Mouse (Mus musculus) cerebellum, postnatal 25 days (tissue): Measurements from ENCODE around the gene Galp.
A peak's percentile ranks its signal among the peaks of the same experiment; 100 is the strongest.
"Not testable (repeated sequence)": the region's sequence is repeated elsewhere in the genome, so short reads cannot be mapped to it uniquely, and the experiment has no call there.

Experiments used
- DNase-seq, 2 experiments: peaks; one replicate each; pipeline ENCODE4 v3.0.0; 2021; ENCODE audit warnings: mixed read lengths in 2 of 2

Gene Galp

GRCm38 (mm10) chr7:6258232-6259220 is 61.6 kb downstream of the Galp start:
- DNase-seq, result no peak

- not testable (repeated sequence) for DNase-seq
Observed at GRCm38 (mm10) chr7:6260004-6260403, 63.1 kb downstream of the Galp start.

- DNase-seq, result no peak
Observed at GRCm38 (mm10) chr7:6262120-6262519, 65.2 kb downstream of the Galp start.

- no peak for DNase-seq
Observed at GRCm38 (mm10) chr7:6262984-6263383, 66.1 kb downstream of the Galp start.

- DNase-seq, result peak in 1 of 2 experiments; percentile 17
Observed at GRCm38 (mm10) chr7:6265695-6266094, 68.8 kb downstream of the Galp start.
